Mouse (Mus musculus): ENCODE results near the gene Ppp1r9a. TPM values are rescaled to one million over a fixed set of nuclear protein-coding genes. Genes with fewer than 3 reads are reported as not detected.

Gene Ppp1r9a
- polyA plus RNA-seq, 1 experiment from 2014 or later, result 51.9 TPM

GRCm38 (mm10) chr6:5024893-5025292 lies 122.2 kb downstream of the Ppp1r9a start:
- Histone ChIP-seq H3K27ac (no peak overlapping the region), H3K4me3 (replicated peaks; ENCODE audit: low read length) (no peak overlapping the region), H3K4me2 (replicated peaks) (no peak overlapping the region), H3K9me3 (ENCODE audit: control insufficient read depth, low read length) (no peaks in the 10 kb centered on the region), H3K27me3 (ENCODE audit: control insufficient read depth, insufficient read depth, low read length) (no peaks in the 10 kb centered on the region), H3K9ac (no peak overlapping the region), H3K36me3 (replicated peaks; ENCODE audit: control insufficient read depth, insufficient read depth) (no peaks in the 10 kb centered on the region), H3K4me1 (replicated peaks; ENCODE audit: control insufficient read depth, insufficient read depth, low read length) (peaks cover 12% of the 10 kb centered on the region)
- 64% methylated on average over 7 of the region's 7 CpGs for WGBS
- ATAC-seq (ENCODE audit: low FRiP score), result no peak
- peak; percentile 45 for DNase-seq (ENCODE audit: low spot score)

- no peaks in the 10 kb centered on the region for H3K27me3 ChIP-seq (ENCODE audit: control insufficient read depth, insufficient read depth, low read length)
- no peak overlapping the region for H3K4me2 ChIP-seq (replicated peaks)
- no peaks in the 10 kb centered on the region for H3K9me3 ChIP-seq (ENCODE audit: control insufficient read depth, low read length)
- ATAC-seq (ENCODE audit: low FRiP score) (no peak), DNase-seq (ENCODE audit: low spot score) (no peak)
- no peak overlapping the region for H3K4me3 ChIP-seq (replicated peaks; ENCODE audit: low read length)
- H3K36me3 ChIP-seq (replicated peaks; ENCODE audit: control insufficient read depth, insufficient read depth), result no peaks in the 10 kb centered on the region
- H3K9ac ChIP-seq, result no peak overlapping the region
- WGBS, result 45% methylated on average over 3 of the region's 3 CpGs
- peaks cover 12% of the 10 kb centered on the region for H3K4me1 ChIP-seq (replicated peaks; ENCODE audit: control insufficient read depth, insufficient read depth, low read length)
- no peak overlapping the region for H3K27ac ChIP-seq
These were observed 124.1 kb downstream of the Ppp1r9a start for GRCm38 (mm10) chr6:5026772-5027171.

GRCm38 (mm10) chr6:5027213-5027612 lies 124.5 kb downstream of the Ppp1r9a start:
- Histone ChIP-seq H3K4me2 (replicated peaks) (no peak overlapping the region), H3K27ac (0 out of 2 replicates have a peak overlapping the region, but pooled peaks have one; percentile 11), H3K9ac (no peak overlapping the region), H3K27me3 (ENCODE audit: control insufficient read depth, insufficient read depth, low read length) (no peaks in the 10 kb centered on the region), H3K36me3 (replicated peaks; ENCODE audit: control insufficient read depth, insufficient read depth) (no peaks in the 10 kb centered on the region), H3K4me1 (replicated peaks; ENCODE audit: control insufficient read depth, insufficient read depth, low read length) (peaks cover 12% of the 10 kb centered on the region), H3K9me3 (ENCODE audit: control insufficient read depth, low read length) (no peaks in the 10 kb centered on the region), H3K4me3 (replicated peaks; ENCODE audit: low read length) (no peak overlapping the region)
- 60% methylated on average over 2 of the region's 2 CpGs for WGBS
- ATAC-seq (ENCODE audit: low FRiP score) (0 out of 2 replicates have a peak, but pooled peaks have one; percentile 31), DNase-seq (ENCODE audit: low spot score) (no peak)

- Histone ChIP-seq H3K4me2 (replicated peaks) (no peak overlapping the region), H3K27me3 (ENCODE audit: control insufficient read depth, insufficient read depth, low read length) (no peaks in the 10 kb centered on the region), H3K9me3 (ENCODE audit: control insufficient read depth, low read length) (no peaks in the 10 kb centered on the region), H3K4me1 (replicated peaks; ENCODE audit: control insufficient read depth, insufficient read depth, low read length) (peaks cover 12% of the 10 kb centered on the region), H3K27ac (no peak overlapping the region), H3K9ac (no peak overlapping the region), H3K36me3 (replicated peaks; ENCODE audit: control insufficient read depth, insufficient read depth) (no peaks in the 10 kb centered on the region), H3K4me3 (replicated peaks; ENCODE audit: low read length) (no peak overlapping the region)
- 55% methylated on average over 5 of the region's 5 CpGs for WGBS
- ATAC-seq (ENCODE audit: low FRiP score), result no peak
- DNase-seq (ENCODE audit: low spot score), result no peak
These were observed 125.1 kb downstream of the Ppp1r9a start for GRCm38 (mm10) chr6:5027801-5028200.

GRCm38 (mm10) chr6:5029205-5029927 lies 126.6 kb downstream of the Ppp1r9a start:
- Histone ChIP-seq H3K4me3 (replicated peaks; ENCODE audit: low read length) (no peak overlapping the region), H3K27ac (no peak overlapping the region), H3K9me3 (ENCODE audit: control insufficient read depth, low read length) (no peaks in the 10 kb centered on the region), H3K36me3 (replicated peaks; ENCODE audit: control insufficient read depth, insufficient read depth) (no peaks in the 10 kb centered on the region), H3K4me1 (replicated peaks; ENCODE audit: control insufficient read depth, insufficient read depth, low read length) (peaks cover 12% of the 10 kb centered on the region), H3K9ac (no peak overlapping the region), H3K27me3 (ENCODE audit: control insufficient read depth, insufficient read depth, low read length) (no peaks in the 10 kb centered on the region), H3K4me2 (replicated peaks) (no peak overlapping the region)
- DNase-seq (ENCODE audit: low spot score) (no peak), ATAC-seq (ENCODE audit: low FRiP score) (no peak)
- 53% methylated on average over 13 of the region's 13 CpGs for whole genome bisulfite sequencing

- Histone ChIP-seq H3K27ac (no peak overlapping the region), H3K9me3 (ENCODE audit: control insufficient read depth, low read length) (no peaks in the 10 kb centered on the region), H3K27me3 (ENCODE audit: control insufficient read depth, insufficient read depth, low read length) (no peaks in the 10 kb centered on the region), H3K4me1 (replicated peaks; ENCODE audit: control insufficient read depth, insufficient read depth, low read length) (peaks cover 12% of the 10 kb centered on the region), H3K4me2 (replicated peaks) (no peak overlapping the region), H3K9ac (no peak overlapping the region), H3K4me3 (replicated peaks; ENCODE audit: low read length) (no peak overlapping the region), H3K36me3 (replicated peaks; ENCODE audit: control insufficient read depth, insufficient read depth) (no peaks in the 10 kb centered on the region)
- ATAC-seq (ENCODE audit: low FRiP score) (no peak), DNase-seq (ENCODE audit: low spot score) (no peak)
- 85% methylated on average over 5 of the region's 5 CpGs for WGBS
These were observed 127.2 kb downstream of the Ppp1r9a start for GRCm38 (mm10) chr6:5029956-5030355.

- H3K27me3 ChIP-seq (ENCODE audit: control insufficient read depth, insufficient read depth, low read length), result no peaks in the 10 kb centered on the region
- H3K27ac ChIP-seq, result no peak overlapping the region
- H3K9me3 ChIP-seq (ENCODE audit: control insufficient read depth, low read length), result no peaks in the 10 kb centered on the region
- H3K4me1 ChIP-seq (replicated peaks; ENCODE audit: control insufficient read depth, insufficient read depth, low read length), result peaks cover 9% of the 10 kb centered on the region
- DNase-seq (ENCODE audit: low spot score) (no peak), ATAC-seq (ENCODE audit: low FRiP score) (no peak)
- 95% methylated on average over 5 of the region's 5 CpGs for WGBS
- no peaks in the 10 kb centered on the region for H3K36me3 ChIP-seq (replicated peaks; ENCODE audit: control insufficient read depth, insufficient read depth)
- no peak overlapping the region for H3K4me2 ChIP-seq (replicated peaks)
- H3K4me3 ChIP-seq (replicated peaks; ENCODE audit: low read length), result no peak overlapping the region
- H3K9ac ChIP-seq, result no peak overlapping the region
These were observed 130.4 kb downstream of the Ppp1r9a start for GRCm38 (mm10) chr6:5032986-5033633.

- ATAC-seq (ENCODE audit: low FRiP score) (0 out of 2 replicates have a peak, but pooled peaks have one; percentile 46), DNase-seq (ENCODE audit: low spot score) (no peak)
- Histone ChIP-seq H3K9me3 (ENCODE audit: control insufficient read depth, low read length) (no peaks in the 10 kb centered on the region), H3K4me1 (replicated peaks; ENCODE audit: control insufficient read depth, insufficient read depth, low read length) (no peaks in the 10 kb centered on the region), H3K9ac (no peak overlapping the region), H3K27ac (no peak overlapping the region), H3K36me3 (replicated peaks; ENCODE audit: control insufficient read depth, insufficient read depth) (no peaks in the 10 kb centered on the region), H3K4me3 (replicated peaks; ENCODE audit: low read length) (no peak overlapping the region), H3K27me3 (ENCODE audit: control insufficient read depth, insufficient read depth, low read length) (no peaks in the 10 kb centered on the region), H3K4me2 (replicated peaks) (no peak overlapping the region)
- WGBS, result 83% methylated on average over 4 of the region's 4 CpGs
These were observed 134.5 kb downstream of the Ppp1r9a start for GRCm38 (mm10) chr6:5037225-5037624.

- ATAC-seq (ENCODE audit: low FRiP score) (no peak), DNase-seq (ENCODE audit: low spot score) (no peak)
- Histone ChIP-seq H3K9ac (no peak overlapping the region), H3K36me3 (replicated peaks; ENCODE audit: control insufficient read depth, insufficient read depth) (no peaks in the 10 kb centered on the region), H3K4me2 (replicated peaks) (no peak overlapping the region), H3K4me1 (replicated peaks; ENCODE audit: control insufficient read depth, insufficient read depth, low read length) (no peaks in the 10 kb centered on the region), H3K9me3 (ENCODE audit: control insufficient read depth, low read length) (no peaks in the 10 kb centered on the region), H3K27ac (no peak overlapping the region), H3K4me3 (replicated peaks; ENCODE audit: low read length) (no peak overlapping the region), H3K27me3 (ENCODE audit: control insufficient read depth, insufficient read depth, low read length) (no peaks in the 10 kb centered on the region)
- WGBS, result 86% methylated on average over 2 of the region's 2 CpGs
These were observed 135.5 kb downstream of the Ppp1r9a start for GRCm38 (mm10) chr6:5038140-5038749.
